Mouse (Mus musculus) gastrocnemius, postnatal 25 days (tissue): ENCODE measurements around the gene Hsd3b4. TPM values are rescaled to one million over a fixed set of nuclear protein-coding genes. Genes with fewer than 3 reads are reported as not detected.
"Not testable (repeated sequence)": the region's sequence is repeated elsewhere in the genome, so short reads cannot be mapped to it uniquely, and the experiment has no call there.

Source experiments
- DNase-seq: peaks from one replicate; pipeline ENCODE4 v3.0.0; 2022
- long read RNA-seq, 2 experiments: library from polyadenylated mRNA; stranded (forward); transcript quantifications; one replicate each; pipeline ENCODE4 v2.0.0; 2021
- total RNA-seq, 2 experiments: library from RNA; stranded (reverse); gene quantifications; 1 replicate in 1 of 2; 2 replicates in 1 of 2; pipeline ENCODE4 v1.2.3; 2021

The Hsd3b4 gene
- not detected for total RNA-seq
- long read RNA-seq, experiment 1: 0 reads
- long read RNA-seq, experiment 2: 0 reads

- DNase-seq: not testable (repeated sequence)
These were observed at the start of gene Hsd3b4 for GRCm38 (mm10) chr3:98510414-98510813. TSS of gene Hsd3b4 (minus strand) at chr3:98510514.

GRCm38 (mm10) chr3:98550832-98551231 lies 40.5 kb upstream of the Hsd3b4 start:
- DNase-seq: not testable (repeated sequence)

GRCm38 (mm10) chr3:98550215-98550614 lies 39.9 kb upstream of the Hsd3b4 start:
- DNase-seq: not testable (repeated sequence)

DNA sequence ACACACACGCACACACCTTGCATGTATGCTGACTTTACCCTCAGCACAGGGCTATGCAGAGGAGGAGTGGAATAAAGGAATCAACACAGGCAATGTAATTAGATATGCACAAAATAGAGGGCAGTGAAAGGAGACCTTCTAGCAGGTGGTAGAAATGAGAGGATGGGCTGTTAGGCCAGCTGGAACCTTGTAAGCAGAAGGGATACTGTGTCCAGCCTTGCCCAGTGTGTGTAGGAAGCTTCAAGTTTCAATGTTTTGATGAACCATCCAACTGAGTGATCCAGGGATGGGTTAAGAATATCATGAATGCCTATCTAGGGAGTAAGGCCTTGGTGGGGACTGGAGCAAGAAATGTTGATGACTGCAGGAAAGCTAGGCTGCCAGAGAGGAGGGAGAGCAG lies 38.2 kb upstream of the Hsd3b4 start:
- DNase-seq: not testable (repeated sequence)

DNA sequence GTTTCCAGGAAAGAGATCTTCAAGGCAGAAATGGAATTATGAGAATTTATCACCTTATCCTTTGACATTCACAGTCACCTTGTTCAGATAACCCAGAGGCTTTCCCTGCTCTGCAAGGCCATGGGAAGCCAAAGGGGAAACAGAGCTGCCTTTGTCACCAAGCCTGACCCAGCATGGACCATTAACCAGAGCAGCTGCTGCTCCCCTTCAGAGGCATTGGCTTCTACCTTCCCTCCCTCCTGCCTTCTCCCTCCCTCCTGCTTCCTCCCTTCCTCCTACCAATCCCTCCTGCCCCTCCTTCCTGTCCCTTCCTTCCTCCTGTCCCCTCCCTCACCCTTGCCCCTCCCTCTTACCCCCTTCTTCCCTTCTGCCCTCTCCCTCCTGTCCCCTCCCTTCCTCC lies 37.3 kb upstream of the Hsd3b4 start:
- DNase-seq: not testable (repeated sequence)

GRCm38 (mm10) chr3:98524978-98525377 lies 14.7 kb upstream of the Hsd3b4 start:
- not testable (repeated sequence) for DNase-seq

DNA sequence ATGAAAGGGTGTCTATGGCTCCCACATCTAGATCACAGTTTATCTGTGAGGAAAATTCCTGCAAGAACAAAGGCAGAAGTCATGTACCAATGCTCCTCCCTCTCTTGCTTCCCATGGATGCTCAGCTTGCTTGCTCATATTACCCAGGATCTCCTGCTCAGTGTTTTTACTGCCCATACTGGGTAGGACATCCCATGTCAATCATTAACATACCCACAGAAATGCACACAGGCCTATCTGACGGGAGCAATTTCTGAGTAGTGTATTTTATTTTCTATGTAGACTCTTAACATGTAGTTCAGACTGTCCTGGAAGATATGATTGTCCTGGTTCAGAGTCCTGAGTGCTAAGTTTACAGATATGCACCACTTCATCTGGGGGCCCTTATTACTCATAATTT lies 14.2 kb upstream of the Hsd3b4 start:
- DNase-seq: not testable (repeated sequence)

DNA sequence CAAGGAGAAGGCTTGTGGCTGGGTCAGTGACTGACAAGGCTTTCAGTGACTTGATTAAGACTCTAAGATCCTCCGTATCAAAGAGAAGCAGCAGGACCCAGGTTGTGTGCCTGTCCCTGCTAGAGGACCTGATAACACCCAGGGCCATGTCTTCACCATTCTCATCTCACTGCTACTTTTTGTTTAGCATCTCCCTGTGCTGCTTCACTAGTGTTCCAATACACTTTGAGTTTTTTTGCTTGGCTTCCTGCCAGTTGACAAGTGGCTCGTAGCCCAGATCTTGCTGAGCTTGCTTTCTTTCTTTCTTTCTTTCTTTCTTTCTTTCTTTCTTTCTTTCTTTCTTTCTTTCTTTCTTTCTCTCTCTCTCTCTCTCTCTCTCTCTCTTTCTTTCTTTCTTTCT lies 12.5 kb upstream of the Hsd3b4 start:
- not testable (repeated sequence) for DNase-seq

GRCm38 (mm10) chr3:98507229-98507628 lies 3.1 kb downstream of the Hsd3b4 start:
- DNase-seq: not testable (repeated sequence)

DNA sequence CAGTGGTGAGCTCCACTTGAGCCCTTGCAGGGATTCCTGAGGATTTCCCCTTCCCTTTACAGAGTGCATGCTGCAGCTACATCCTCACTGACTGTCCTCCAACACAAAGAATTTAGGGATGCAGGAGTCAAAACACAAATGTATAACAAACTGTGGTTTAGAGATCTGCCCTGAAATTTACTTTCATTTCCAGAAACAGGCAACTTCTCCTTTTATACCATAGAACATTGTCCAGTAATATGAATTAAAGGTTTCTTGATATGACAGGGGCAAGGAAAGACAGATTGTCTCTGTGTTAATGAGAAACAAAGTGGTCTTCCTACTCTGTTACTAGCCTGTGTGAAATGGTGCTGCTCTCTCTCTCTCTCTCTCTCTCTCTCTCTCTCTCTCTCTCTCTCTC lies 12.9 kb downstream of the Hsd3b4 start:
- not testable (repeated sequence) for DNase-seq

GRCm38 (mm10) chr3:98496762-98497161 lies 13.6 kb downstream of the Hsd3b4 start:
- not testable (repeated sequence) for DNase-seq

DNA sequence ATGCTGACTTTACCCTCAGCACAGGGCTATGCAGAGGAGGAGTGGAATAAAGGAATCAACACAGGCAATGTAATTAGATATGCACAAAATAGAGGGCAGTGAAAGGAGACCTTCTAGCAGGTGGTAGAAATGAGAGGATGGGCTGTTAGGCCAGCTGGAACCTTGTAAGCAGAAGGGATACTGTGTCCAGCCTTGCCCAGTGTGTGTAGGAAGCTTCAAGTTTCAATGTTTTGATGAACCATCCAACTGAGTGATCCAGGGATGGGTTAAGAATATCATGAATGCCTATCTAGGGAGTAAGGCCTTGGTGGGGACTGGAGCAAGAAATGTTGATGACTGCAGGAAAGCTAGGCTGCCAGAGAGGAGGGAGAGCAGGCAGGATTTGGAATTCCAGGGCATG lies 15.3 kb downstream of the Hsd3b4 start:
- not testable (repeated sequence) for DNase-seq

DNA sequence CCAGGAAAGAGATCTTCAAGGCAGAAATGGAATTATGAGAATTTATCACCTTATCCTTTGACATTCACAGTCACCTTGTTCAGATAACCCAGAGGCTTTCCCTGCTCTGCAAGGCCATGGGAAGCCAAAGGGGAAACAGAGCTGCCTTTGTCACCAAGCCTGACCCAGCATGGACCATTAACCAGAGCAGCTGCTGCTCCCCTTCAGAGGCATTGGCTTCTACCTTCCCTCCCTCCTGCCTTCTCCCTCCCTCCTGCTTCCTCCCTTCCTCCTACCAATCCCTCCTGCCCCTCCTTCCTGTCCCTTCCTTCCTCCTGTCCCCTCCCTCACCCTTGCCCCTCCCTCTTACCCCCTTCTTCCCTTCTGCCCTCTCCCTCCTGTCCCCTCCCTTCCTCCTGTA lies 16.1 kb downstream of the Hsd3b4 start:
- DNase-seq: not testable (repeated sequence)

DNA sequence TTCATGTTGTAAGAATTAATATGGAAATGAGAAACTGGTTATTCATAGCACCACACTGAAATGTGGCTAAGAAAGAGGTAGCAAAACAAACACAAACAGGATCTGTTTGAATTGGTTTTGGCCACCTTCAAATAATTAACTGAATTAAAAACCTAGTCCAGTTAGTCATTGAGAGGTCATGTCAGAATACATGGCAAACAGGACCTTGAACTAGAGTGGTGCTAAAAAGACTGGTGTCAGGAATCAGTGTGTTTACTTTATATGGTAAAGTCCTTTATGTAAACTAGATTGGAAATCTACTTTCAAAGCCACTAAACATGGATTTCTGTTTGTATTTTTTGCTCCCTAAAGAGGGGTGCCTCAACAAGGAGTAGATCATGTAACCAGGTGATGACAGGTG lies 38.8 kb downstream of the Hsd3b4 start:
- DNase-seq: not testable (repeated sequence)

GRCm38 (mm10) chr3:98471057-98471456 lies 39.3 kb downstream of the Hsd3b4 start:
- DNase-seq: not testable (repeated sequence)

DNA sequence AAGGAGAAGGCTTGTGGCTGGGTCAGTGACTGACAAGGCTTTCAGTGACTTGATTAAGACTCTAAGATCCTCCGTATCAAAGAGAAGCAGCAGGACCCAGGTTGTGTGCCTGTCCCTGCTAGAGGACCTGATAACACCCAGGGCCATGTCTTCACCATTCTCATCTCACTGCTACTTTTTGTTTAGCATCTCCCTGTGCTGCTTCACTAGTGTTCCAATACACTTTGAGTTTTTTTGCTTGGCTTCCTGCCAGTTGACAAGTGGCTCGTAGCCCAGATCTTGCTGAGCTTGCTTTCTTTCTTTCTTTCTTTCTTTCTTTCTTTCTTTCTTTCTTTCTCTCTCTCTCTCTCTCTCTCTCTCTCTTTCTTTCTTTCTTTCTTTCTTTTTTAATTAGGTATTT lies 41.0 kb downstream of the Hsd3b4 start:
- DNase-seq: not testable (repeated sequence)

DNA sequence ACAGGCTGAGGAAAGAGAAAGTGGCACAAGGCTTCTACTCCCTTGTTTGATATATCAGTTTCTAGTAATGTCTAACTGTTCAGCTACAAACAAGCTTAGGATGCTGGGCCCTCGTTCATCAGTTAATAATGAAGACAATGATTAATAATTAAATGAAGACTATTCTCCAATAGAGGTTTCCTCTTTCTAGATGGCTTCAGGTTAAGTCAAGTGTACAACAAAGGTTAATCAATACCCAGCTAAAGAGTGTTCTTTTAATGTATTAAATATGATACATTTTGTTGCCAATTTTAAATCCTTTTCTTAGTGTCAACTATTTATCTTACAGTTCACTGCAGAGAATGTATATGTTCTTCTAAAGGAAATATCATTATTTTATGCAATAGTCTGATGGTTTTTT lies 53.3 kb downstream of the Hsd3b4 start, which contains the start of gene Gm4450:
Gene Gm4450, minus strand, starts transcription at position 101 of the 400 bp plus-strand sequence.
- not testable (repeated sequence) for DNase-seq

DNA sequence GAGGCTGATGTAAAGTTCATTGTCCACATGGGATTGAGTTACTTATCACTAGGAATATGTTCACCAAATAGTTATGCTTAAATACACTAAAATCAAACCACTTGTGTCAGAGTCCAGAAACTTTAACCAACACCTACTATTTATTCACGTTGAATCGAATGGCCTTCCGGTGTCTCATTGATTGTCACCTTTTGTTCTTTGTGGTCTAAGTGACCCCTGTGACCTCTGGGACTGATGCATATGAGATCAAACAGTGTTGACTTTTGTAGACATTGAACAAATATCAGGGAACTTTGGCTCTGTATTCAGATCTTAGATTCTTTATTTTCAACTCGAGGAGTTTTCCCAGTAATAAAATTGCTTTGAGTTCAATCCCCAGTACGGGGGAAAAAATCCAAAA lies 56.5 kb downstream of the Hsd3b4 start:
- not testable (repeated sequence) for DNase-seq

Other genes starting within 250 kb of the Hsd3b4 start
- 1 to 10 TPM; 1.2 to 1.4 TPM for gene Hmgcs2, start 230.1 kb downstream of the Hsd3b4 start, total RNA-seq
- gene Phgdh, start 170.5 kb downstream of the Hsd3b4 start, total RNA-seq: 1 to 10 TPM; 2.5 to 7.2 TPM
- 1 to 10 TPM in 1 of 2 experiments, under 1 TPM in 1; 0.88 to 1.0 TPM for gene Zfp697, start 128.1 kb downstream of the Hsd3b4 start, total RNA-seq
- not detected for gene Gm4450, start 53.4 kb downstream of the Hsd3b4 start, total RNA-seq
- gene Gm10681, start 78.3 kb upstream of the Hsd3b4 start, total RNA-seq: not detected
- not detected for gene Hsd3b5, start 119.7 kb upstream of the Hsd3b4 start, total RNA-seq
- gene Hsd3b2, start 214.0 kb upstream of the Hsd3b4 start, total RNA-seq: not detected